Comparison of ENCODE assay signal across 27 mouse cellular contexts in the genomic region with DNA sequence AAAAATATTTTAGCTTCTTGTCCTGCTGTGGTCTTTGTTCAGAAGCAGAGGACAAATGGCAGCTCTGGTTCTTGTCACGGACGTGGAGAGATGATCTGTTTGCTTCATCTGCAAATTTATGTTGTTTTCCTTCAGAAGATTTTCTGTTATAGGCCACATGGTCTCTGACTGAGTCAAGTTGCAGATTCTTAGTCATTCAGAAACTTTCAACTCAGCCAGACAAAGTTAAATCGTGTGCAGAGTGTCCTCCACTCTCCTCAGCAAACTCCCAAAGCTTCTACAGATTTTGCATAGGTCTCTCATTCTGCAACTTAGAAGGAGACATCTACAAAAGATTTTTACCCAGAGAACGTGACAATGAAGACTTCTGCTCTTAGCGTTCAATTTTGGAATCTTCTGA. TPM values are rescaled to one million over a fixed set of nuclear protein-coding genes. Genes with fewer than 3 reads are reported as not detected.
DNase-seq lines count a peak whose midpoint lies in the region; ATAC-seq and TF ChIP-seq lines count a peak whose summit lies in the region.
"Had no signal": no experiment of that assay in that cellular context is flagged by ENCODE, and none has a peak within 500 bp of the region (broad histone marks: within the 10 kb centered on the region; RNA-seq: fewer than 3 reads in every experiment).

No protein-coding gene starts in this region.

- 73% methylated on average over 5 of the region's 5 CpGs for WGBS in kidney, postnatal 0 days
- WGBS in liver, embryonic 11.5 days = 80% methylated on average over 5 of the region's 5 CpGs

- H3K4me3 ChIP-seq in kidney, postnatal 0 days (replicated peaks; ENCODE audit: low read depth, low read length) = no peak overlapping the region
- H3K4me3 ChIP-seq in CH12.LX (replicated peaks in 1 of 3; ENCODE audit: low read depth in 2 of 3, low read length in 2 of 3, poor library complexity in 1 of 3) = no peak overlapping the region
- no peak overlapping the region for H3K4me3 ChIP-seq in liver, embryonic 11.5 days (ENCODE audit: low read depth, low read length)
- H3K4me3 ChIP-seq: forebrain, embryonic 10.5 days; forebrain, embryonic 13.5 days; heart, embryonic 15.5 days had no signal

- H3K79me2 ChIP-seq in CH12.LX (replicated peaks; ENCODE audit: control insufficient read depth, extremely low read depth, insufficient read depth, poor library complexity, severe bottlenecking) = no peaks in the 10 kb centered on the region

- no peaks in the 10 kb centered on the region for H3K36me3 ChIP-seq in kidney, postnatal 0 days (ENCODE audit: insufficient read depth, low read length)
- H3K36me3 ChIP-seq in CH12.LX (replicated peaks in 1 of 2; ENCODE audit: control insufficient read depth in 1 of 2, insufficient read depth in 1 of 2, low read length in 1 of 2) = no peaks in the 10 kb centered on the region
- no peaks in the 10 kb centered on the region for H3K36me3 ChIP-seq in liver, embryonic 11.5 days (ENCODE audit: control insufficient read depth, insufficient read depth, low read length)
- H3K36me3 ChIP-seq: forebrain, embryonic 10.5 days; heart, embryonic 15.5 days had no signal

- H3K4me1 ChIP-seq in kidney, postnatal 0 days (replicated peaks; ENCODE audit: insufficient read depth, low read length) = no peaks in the 10 kb centered on the region
- H3K4me1 ChIP-seq in CH12.LX (ENCODE audit: control insufficient read depth in 1 of 2, insufficient read depth in 2 of 2) = peaks cover 4 to 21% of the 10 kb centered on the region in 2 experiments
- H3K4me1 ChIP-seq in liver, embryonic 11.5 days (replicated peaks; ENCODE audit: control insufficient read depth, insufficient read depth, low read length) = no peaks in the 10 kb centered on the region
- H3K4me1 ChIP-seq: forebrain, embryonic 10.5 days; forebrain, embryonic 13.5 days; heart, embryonic 15.5 days had no signal

- peak; percentile 94 for TF ChIP-seq EP300 in CH12.LX (IDR thresholded peaks at IDR 0.05; ENCODE audit: low read length)

- no peak for TF ChIP-seq CTCF in kidney, postnatal 0 days (IDR thresholded peaks at IDR 0.05; ENCODE audit: low read depth)
- TF ChIP-seq CTCF in CH12.LX (conservative IDR thresholded peaks at IDR 0.05 in 1 of 2, IDR thresholded peaks at IDR 0.05 in 1 of 2; ENCODE audit: low read depth in 2 of 2, low read length in 2 of 2) = no peak

- H3K9me3 ChIP-seq in kidney, postnatal 0 days (replicated peaks; ENCODE audit: low read length) = no peaks in the 10 kb centered on the region
- no peaks in the 10 kb centered on the region for H3K9me3 ChIP-seq in CH12.LX (replicated peaks; ENCODE audit: low read length)
- no peaks in the 10 kb centered on the region for H3K9me3 ChIP-seq in liver, embryonic 11.5 days (ENCODE audit: control insufficient read depth, low read length)
- H3K9me3 ChIP-seq: forebrain, embryonic 10.5 days; forebrain, embryonic 13.5 days; heart, embryonic 15.5 days had no signal

- peak; percentile 30 for DNase-seq in kidney, postnatal 0 days (ENCODE audit: low spot score)
- no peak for DNase-seq in kidney, postnatal 25 days
- DNase-seq in CD4-positive, CD25-positive, alpha-beta regulatory T cell, adult 2 months (ENCODE audit: low read depth, low spot score) = peak; percentile 50
- DNase-seq in CH12.LX (ENCODE audit: extremely low read depth) = peak; percentile 72
- no peak for DNase-seq in gastrocnemius, adult 8-10 months (ENCODE audit: low spot score in 2 of 2)
- DNase-seq in liver, embryonic 11.5 days (ENCODE audit: low spot score) = no peak
- DNase-seq: adrenal gland, postnatal 10 days; adrenal gland, postnatal 36 days; cerebellum, adult 18-20 months; cerebellum, adult 9-10 months; cerebellum, postnatal 14 days; gastrocnemius, postnatal 14 days; heart, adult 11 months; heart, postnatal 14 days; heart, postnatal 4 days; kidney, adult 18-20 months had no signal

- H3K27ac ChIP-seq in kidney, postnatal 0 days = no peak overlapping the region
- no peak overlapping the region for H3K27ac ChIP-seq in CH12.LX (ENCODE audit: insufficient read depth, low read depth)
- no peak overlapping the region for H3K27ac ChIP-seq in liver, embryonic 11.5 days (ENCODE audit: low read depth, low read length)
- H3K27ac ChIP-seq: forebrain, embryonic 10.5 days; forebrain, embryonic 13.5 days; heart, embryonic 15.5 days; hindbrain, embryonic 14.5 days; hindbrain, postnatal 0 days had no signal

- ATAC-seq in kidney, postnatal 0 days (replicated peaks; ENCODE audit: low FRiP score, low read depth) = no peak
- peak; percentile 62 for ATAC-seq in inflammation-experienced regulatory T-cells, adult 6 months
- ATAC-seq in liver, embryonic 11.5 days (replicated peaks; ENCODE audit: low FRiP score) = no peak
- ATAC-seq: forebrain, embryonic 13.5 days; forebrain, embryonic 16.5 days; hindbrain, postnatal 0 days had no signal

- dilution Hi-C loops in CH12.LX (cut with MboI; ENCODE audit: extremely low pct_ligation_motif_present, extremely low pct_unique_long_range_greater_than_20kb, low sequenced_read_pairs) = no loop called here

- in situ Hi-C loops in CH12.LX (cut with MboI; ENCODE audit: low pct_ligation_motif_present, low pct_unique_long_range_greater_than_20kb, low sequenced_read_pairs) = no loop called here

- TF ChIP-seq RAD21 in CH12.LX (IDR thresholded peaks at IDR 0.05; ENCODE audit: low read depth, low read length) = no peak

- no peak for TF ChIP-seq POLR2A in CH12.LX (IDR thresholded peaks at IDR 0.05; ENCODE audit: low read depth, low read length)

- no peak overlapping the region for H3K9ac ChIP-seq in kidney, postnatal 0 days (ENCODE audit: low read depth, low read length)
- no peak overlapping the region for H3K9ac ChIP-seq in CH12.LX (ENCODE audit: insufficient read depth, low read depth)
- H3K9ac ChIP-seq in liver, embryonic 11.5 days (ENCODE audit: low read depth, low read length) = no peak overlapping the region
- H3K9ac ChIP-seq: forebrain, embryonic 13.5 days; heart, embryonic 15.5 days; hindbrain, embryonic 14.5 days had no signal

- no peaks in the 10 kb centered on the region for H3K27me3 ChIP-seq in kidney, postnatal 0 days (ENCODE audit: insufficient read depth, low read length)
- H3K27me3 ChIP-seq in CH12.LX (replicated peaks) = no peaks in the 10 kb centered on the region
- no peaks in the 10 kb centered on the region for H3K27me3 ChIP-seq in liver, embryonic 11.5 days (replicated peaks; ENCODE audit: control insufficient read depth, insufficient read depth, low read length)
- H3K27me3 ChIP-seq: forebrain, embryonic 13.5 days; heart, embryonic 15.5 days had no signal

- no peak overlapping the region for H3K4me2 ChIP-seq in kidney, postnatal 0 days (ENCODE audit: low read length)
- peak overlapping the region; percentile 38 for H3K4me2 ChIP-seq in CH12.LX (ENCODE audit: insufficient read depth, low read depth, poor library complexity, severe bottlenecking)
- no peak overlapping the region for H3K4me2 ChIP-seq in liver, embryonic 11.5 days
- H3K4me2 ChIP-seq: forebrain, embryonic 13.5 days; heart, embryonic 11.5 days; heart, embryonic 15.5 days; hindbrain, embryonic 14.5 days had no signal

TF ChIP-seq in CH12.LX, 34 proteins besides CTCF, POLR2A, EP300 and RAD21 (continues in another document):
- TF ChIP-seq MAX (IDR thresholded peaks at IDR 0.05; ENCODE audit: low read length) = peak; percentile 83; the same call in 1 of the 2 replicates
- TF ChIP-seq ZC3H11A (IDR thresholded peaks at IDR 0.05; ENCODE audit: low read depth, low read length) = no peak
- no peak for TF ChIP-seq NELFE (IDR thresholded peaks at IDR 0.05; ENCODE audit: low read depth, low read length)
- TF ChIP-seq RCOR1 (conservative IDR thresholded peaks at IDR 0.05; ENCODE audit: low read depth, low read length) = peak; percentile 58; the same call in 1 of the 2 replicates
- peak; percentile 98 for TF ChIP-seq BHLHE40 (IDR thresholded peaks at IDR 0.05; ENCODE audit: low read depth, low read length)
- peak; percentile 52; the same call in 1 of the 2 replicates for TF ChIP-seq TCF12 (IDR thresholded peaks at IDR 0.05; ENCODE audit: low read depth, low read length)
- peak; percentile 98 for TF ChIP-seq JUND (conservative IDR thresholded peaks at IDR 0.05; ENCODE audit: low read depth, low read length)
- no peak for TF ChIP-seq ELF1 (IDR thresholded peaks at IDR 0.05; ENCODE audit: low read depth, low read length)
- TF ChIP-seq MYC (IDR thresholded peaks at IDR 0.05; ENCODE audit: low read depth, low read length) = peak; percentile 95
- no peak for TF ChIP-seq SMC3 (IDR thresholded peaks at IDR 0.05; ENCODE audit: low read depth, low read length)
- no peak for TF ChIP-seq ZMIZ1 (IDR thresholded peaks at IDR 0.05; ENCODE audit: low read depth, low read length)
- TF ChIP-seq JUN (IDR thresholded peaks at IDR 0.05; ENCODE audit: insufficient read depth, low read depth, low read length) = peak; percentile 95
- peak; percentile 82 for TF ChIP-seq ETS1 (conservative IDR thresholded peaks at IDR 0.05; ENCODE audit: low read depth, low read length)
- 0 out of 2 replicates have a peak, but pooled peaks have one; percentile 37 for TF ChIP-seq MXI1 (IDR thresholded peaks at IDR 0.05; ENCODE audit: low read depth, low read length)
- TF ChIP-seq IRF4 (IDR thresholded peaks at IDR 0.05; ENCODE audit: low read depth, low read length) = peak; percentile 98
- peak; percentile 30; the same call in 1 of the 2 replicates for TF ChIP-seq USF2 (conservative IDR thresholded peaks at IDR 0.05; ENCODE audit: low read depth, low read length)
- TF ChIP-seq MAFK (IDR thresholded peaks at IDR 0.05; ENCODE audit: insufficient replicate concordance, low read length) = peak; percentile 59; the same call in 1 of the 2 replicates
- no peak for TF ChIP-seq KAT2A (IDR thresholded peaks at IDR 0.05; ENCODE audit: insufficient replicate concordance, low read length)
- TF ChIP-seq GABPA (IDR thresholded peaks at IDR 0.05; ENCODE audit: insufficient replicate concordance, low read depth, low read length) = no peak
- TF ChIP-seq CHD2 (IDR thresholded peaks at IDR 0.05; ENCODE audit: low read length) = no peak
- 0 out of 2 replicates have a peak, but pooled peaks have one; percentile 64 for TF ChIP-seq SIN3A (IDR thresholded peaks at IDR 0.05; ENCODE audit: low read length)
- TF ChIP-seq CHD1 (IDR thresholded peaks at IDR 0.05; ENCODE audit: low read depth, low read length) = no peak
- TF ChIP-seq MEF2A (IDR thresholded peaks at IDR 0.05; ENCODE audit: borderline replicate concordance, low read depth, low read length) = peak; percentile 65; the same call in 1 of the 2 replicates

RNA-seq across cellular contexts. Expression of gene Icos, which starts 49.0 kb away (rescaled TPM):
- polyA plus RNA-seq in kidney, postnatal 0 days (2015; fragmentation: Nextera tagmentation; extraction: Ambion mirVana) = 0.05 and 0.08 TPM in 2 replicates
- total RNA-seq in CH12.LX (2012; rRNA removed) = 0.08 and 0.13 TPM in 2 replicates
- total RNA-seq in CH12.LX (2014; rRNA removed) = not detected in 2 replicates
- 0.11 TPM in 1 of 2 replicates, not detected in the other for polyA plus RNA-seq in CH12.LX (2012; ENCODE audit: insufficient read length, low read depth)
- 100 to 1,000 TPM; 358 to 373 (median 359) TPM for polyA plus RNA-seq in inflammation-experienced regulatory T-cells, adult 6 months (2017; shearing (Covaris generic))
- not detected for total RNA-seq in gastrocnemius, adult 8-10 months (2022)
- 0.32 and 0.73 TPM in 2 replicates for polyA plus RNA-seq in liver, embryonic 11.5 days (2014; fragmentation: Nextera tagmentation; extraction: Ambion mirVana)
- total RNA-seq: adrenal gland, postnatal 36 days; ES-E14; gastrocnemius, adult 18-20 months; hindbrain, postnatal 0 days had no signal
- polyA plus RNA-seq: C2C12 had no signal

Comparison
In these comparisons a context has a peak if more than half of its experiments do, and no peak if none do; other contexts are left out.
1. DNase-seq: peak in kidney, postnatal 0 days (single experiment), CD4-positive, CD25-positive, alpha-beta regulatory T cell, adult 2 months (single experiment) and CH12.LX (single experiment); none in kidney, postnatal 25 days (0 of 2), gastrocnemius, adult 8-10 months (0 of 2) and liver, embryonic 11.5 days (single experiment).
2. RNA of gene Icos, which starts 49.0 kb away (polyA plus RNA-seq): 358 to 373 TPM in inflammation-experienced regulatory T-cells, adult 6 months; 0.32 to 0.73 TPM in liver, embryonic 11.5 days, 0.05 to 0.08 TPM in kidney, postnatal 0 days and 0.11 TPM in CH12.LX; every median in the first group is over 100 times any median in the second.